Mouse (Mus musculus): ENCODE measurements around the gene Gabrb2.

Gene Gabrb2

GRCm38 (mm10) chr11:42535286-42535685, 115.7 kb downstream of the Gabrb2 start:
- no peak for DNase-seq (ENCODE audit: low read depth)

- no peak for DNase-seq (ENCODE audit: low read depth)
Measured at GRCm38 (mm10) chr11:42535861-42536260, 116.3 kb downstream of the Gabrb2 start.

- DNase-seq (ENCODE audit: low read depth), result no peak
Measured at GRCm38 (mm10) chr11:42542861-42543260, 123.3 kb downstream of the Gabrb2 start.

- no peak for DNase-seq (ENCODE audit: low read depth)
Measured at GRCm38 (mm10) chr11:42566023-42566422, 146.5 kb downstream of the Gabrb2 start.

GRCm38 (mm10) chr11:42571467-42571866, 151.9 kb downstream of the Gabrb2 start:
- DNase-seq (ENCODE audit: low read depth), result no peak

- no peak for DNase-seq (ENCODE audit: low read depth)
Measured at GRCm38 (mm10) chr11:42575146-42575873, 155.8 kb downstream of the Gabrb2 start.

- no peak for DNase-seq (ENCODE audit: low read depth)
Measured at GRCm38 (mm10) chr11:42579804-42580203, 160.2 kb downstream of the Gabrb2 start.

- DNase-seq (ENCODE audit: low read depth), result no peak
Measured at GRCm38 (mm10) chr11:42581123-42581522, 161.6 kb downstream of the Gabrb2 start.

- DNase-seq (ENCODE audit: low read depth), result no peak
Measured at GRCm38 (mm10) chr11:42581753-42582152, 162.2 kb downstream of the Gabrb2 start.

- no peak for DNase-seq (ENCODE audit: low read depth)
Measured at GRCm38 (mm10) chr11:42592418-42592817, 172.9 kb downstream of the Gabrb2 start.

GRCm38 (mm10) chr11:42606225-42606624, 186.7 kb downstream of the Gabrb2 start:
- peak; percentile 37 for DNase-seq (ENCODE audit: low read depth)

- peak; percentile 3 for DNase-seq (ENCODE audit: low read depth)
Measured at GRCm38 (mm10) chr11:42609128-42609763, 189.7 kb downstream of the Gabrb2 start.

- DNase-seq (ENCODE audit: low read depth), result no peak
Measured at GRCm38 (mm10) chr11:42618195-42618594, 198.6 kb downstream of the Gabrb2 start.

- DNase-seq (ENCODE audit: low read depth), result no peak
Measured at GRCm38 (mm10) chr11:42621109-42621508, 201.6 kb downstream of the Gabrb2 start.

GRCm38 (mm10) chr11:42650111-42650510, 230.6 kb downstream of the Gabrb2 start:
- DNase-seq (ENCODE audit: low read depth), result no peak

GRCm38 (mm10) chr11:42651572-42651971, 232.0 kb downstream of the Gabrb2 start:
- no peak for DNase-seq (ENCODE audit: low read depth)

- no peak for DNase-seq (ENCODE audit: low read depth)
Measured at GRCm38 (mm10) chr11:42654189-42654588, 234.6 kb downstream of the Gabrb2 start.

GRCm38 (mm10) chr11:42668657-42669056, 249.1 kb downstream of the Gabrb2 start:
- no peak for DNase-seq (ENCODE audit: low read depth)
